Mouse (Mus musculus) liver, postnatal 0 days (tissue): ENCODE measurements at regions not wholly inside any gene's neighbourhood (a gene's known extent, or its start where the extent isn't known, plus 50 kb on each side); places are given as distances from the start of the nearest gene placed in this dataset.

Experiments
- ATAC-seq: fragments of 200-750 bp; cut with Nextera tagmentation; 2 replicates; pipeline ENCODE4 v1.8.0; 2017; ENCODE audit warnings: mild to moderate bottlenecking, moderate library complexity
- DNase-seq: peaks from one replicate; pipeline ENCODE4 v3.0.0-alpha.2; 2016
- H3K27ac ChIP-seq: fragments of 300-500 bp; sonication (generic); 2 replicates; pipeline ENCODE4 v1.5.1; 2014; ENCODE audit warnings: antibody characterized with exemption, moderate library complexity, mild to moderate bottlenecking, low read depth
- H3K27me3 ChIP-seq: fragments of 300-500 bp; sonication (generic); 2 replicates; pipeline ENCODE4 v1.6.1; 2014; ENCODE audit warnings: low read length, control low read depth, mixed read lengths; ENCODE audit not compliant: insufficient read depth
- H3K36me3 ChIP-seq: fragments of 300-500 bp; sonication (generic); replicated peaks from 2 replicates; pipeline ENCODE4 v1.6.1; 2014; ENCODE audit warnings: mild to moderate bottlenecking, control low read depth, low read length, moderate library complexity, mixed read lengths; ENCODE audit not compliant: insufficient read depth
- H3K4me1 ChIP-seq: fragments of 300-500 bp; sonication (generic); 2 replicates; pipeline ENCODE4 v1.6.1; 2014; ENCODE audit warnings: antibody characterized with exemption, mild to moderate bottlenecking, control low read depth; ENCODE audit not compliant: insufficient read depth
- H3K4me2 ChIP-seq: fragments of 300-500 bp; sonication (generic); 2 replicates; pipeline ENCODE4 v1.6.1; 2014; ENCODE audit warnings: low read depth, mild to moderate bottlenecking, low read length, moderate library complexity, mixed read lengths
- H3K4me3 ChIP-seq: fragments of 300-500 bp; sonication (generic); 2 replicates; pipeline ENCODE4 v1.5.1; 2014; ENCODE audit warnings: low read depth, low read length
- H3K9ac ChIP-seq: fragments of 300-500 bp; sonication (generic); replicated peaks from 2 replicates; pipeline ENCODE4 v1.6.1; 2014; ENCODE audit warnings: mild to moderate bottlenecking, moderate library complexity
- H3K9me3 ChIP-seq: fragments of 300-500 bp; sonication (generic); 2 replicates; pipeline ENCODE4 v1.6.1; 2016; ENCODE audit warnings: mild to moderate bottlenecking, control low read depth, low read length, mixed read lengths
- CTCF ChIP-seq: sonication (generic); IDR thresholded peaks from 2 replicates; pipeline ENCODE4 v1.5.1; 2016; ENCODE audit warnings: antibody characterized with exemption, low read depth
- EP300 ChIP-seq: IDR thresholded peaks from 2 replicates; pipeline ENCODE4 v1.6.1; 2016; ENCODE audit warnings: antibody characterized with exemption, low read depth, mild to moderate bottlenecking
- WGBS: fragments of 180-500 bp; shearing (Covaris S2); extraction: QIAGEN DNeasy Blood & Tissue Kit; methylation state at CpG from one replicate; pipeline ENCODE4 v1.1.7; 2014; ENCODE audit not compliant: insufficient replicate concordance; 5-methylcytosine and 5-hydroxymethylcytosine counted together

- ATAC-seq (no peak), DNase-seq (no peak)
- 65% methylated on average over 2 of the region's 2 CpGs for WGBS
- Histone ChIP-seq H3K27ac (no peak overlapping the region), H3K4me3 (no peak overlapping the region), H3K36me3 (no peaks in the 10 kb centered on the region), H3K27me3 (no peaks in the 10 kb centered on the region), H3K4me2 (no peak overlapping the region), H3K9me3 (no peaks in the 10 kb centered on the region), H3K9ac (no peak overlapping the region), H3K4me1 (no peaks in the 10 kb centered on the region)
- TF ChIP-seq CTCF (no peak), EP300 (no peak)
Measured at GRCm38 (mm10) chr14:45943581-45943980, 285.6 kb upstream of the Ddhd1 start.

- Histone ChIP-seq H3K9ac (no peak overlapping the region), H3K4me3 (no peak overlapping the region), H3K27ac (no peak overlapping the region), H3K36me3 (no peaks in the 10 kb centered on the region), H3K9me3 (no peaks in the 10 kb centered on the region), H3K4me1 (no peaks in the 10 kb centered on the region), H3K27me3 (no peaks in the 10 kb centered on the region), H3K4me2 (no peak overlapping the region)
- no peak for ATAC-seq
- 82% methylated on average over 5 of the region's 5 CpGs for WGBS
- no peak for TF ChIP-seq CTCF
- TF ChIP-seq EP300: no peak
- DNase-seq: no peak
Measured at GRCm38 (mm10) chr14:45944101-45944500, 286.2 kb upstream of the Ddhd1 start.

- Histone ChIP-seq H3K4me3 (no peak overlapping the region), H3K4me2 (no peak overlapping the region), H3K9me3 (no peaks in the 10 kb centered on the region), H3K36me3 (no peaks in the 10 kb centered on the region), H3K4me1 (no peaks in the 10 kb centered on the region), H3K27ac (no peak overlapping the region), H3K27me3 (no peaks in the 10 kb centered on the region), H3K9ac (no peak overlapping the region)
- DNase-seq (no peak), ATAC-seq (no peak)
- TF ChIP-seq EP300 (no peak), CTCF (no peak)
- WGBS: 63% methylated on average over 8 of the region's 8 CpGs
Measured at GRCm38 (mm10) chr14:45944506-45944905, 286.6 kb upstream of the Ddhd1 start.

- no peak overlapping the region for H3K4me2 ChIP-seq
- H3K36me3 ChIP-seq: no peaks in the 10 kb centered on the region
- H3K27ac ChIP-seq: no peak overlapping the region
- H3K4me3 ChIP-seq: no peak overlapping the region
- WGBS: 76% methylated on average over 8 of the region's 8 CpGs
- ATAC-seq (no peak), DNase-seq (no peak)
- TF ChIP-seq EP300: no peak
- no peak for TF ChIP-seq CTCF
- H3K27me3 ChIP-seq: no peaks in the 10 kb centered on the region
- no peaks in the 10 kb centered on the region for H3K4me1 ChIP-seq
- H3K9ac ChIP-seq: no peak overlapping the region
- no peaks in the 10 kb centered on the region for H3K9me3 ChIP-seq
Measured at GRCm38 (mm10) chr14:45956624-45957023, 298.7 kb upstream of the Ddhd1 start.

GRCm38 (mm10) chr14:45962474-45962873 lies 304.5 kb upstream of the Ddhd1 start:
- no peaks in the 10 kb centered on the region for H3K9me3 ChIP-seq
- 72% methylated on average over 4 of the region's 4 CpGs for WGBS

GRCm38 (mm10) chr14:45964043-45964442 lies 306.1 kb upstream of the Ddhd1 start:
- no peak for ATAC-seq

More at GRCm38 (mm10) chr14:45962474-45962873, 304.5 kb upstream of the Ddhd1 start:
- DNase-seq: no peak
- H3K27me3 ChIP-seq: no peaks in the 10 kb centered on the region
- H3K4me2 ChIP-seq: no peak overlapping the region
- H3K27ac ChIP-seq: no peak overlapping the region
- H3K36me3 ChIP-seq: no peaks in the 10 kb centered on the region
- TF ChIP-seq CTCF: no peak
- TF ChIP-seq EP300: no peak
- H3K9ac ChIP-seq: no peak overlapping the region
- H3K4me3 ChIP-seq: no peak overlapping the region
- no peak for ATAC-seq
- H3K4me1 ChIP-seq: no peaks in the 10 kb centered on the region

More at GRCm38 (mm10) chr14:45964043-45964442, 306.1 kb upstream of the Ddhd1 start:
- Histone ChIP-seq H3K4me1 (no peaks in the 10 kb centered on the region), H3K9ac (no peak overlapping the region), H3K36me3 (no peaks in the 10 kb centered on the region), H3K4me2 (no peak overlapping the region), H3K9me3 (no peaks in the 10 kb centered on the region), H3K4me3 (no peak overlapping the region), H3K27ac (no peak overlapping the region), H3K27me3 (no peaks in the 10 kb centered on the region)
- no peak for DNase-seq
- TF ChIP-seq EP300 (no peak), CTCF (no peak)
- WGBS: 81% methylated on average over 7 of the region's 7 CpGs
